Mouse (Mus musculus): ENCODE results near the gene Slc16a13.
A peak's percentile ranks its signal among the peaks of the same experiment; 100 is the strongest.

- TF ChIP-seq CTCF (IDR thresholded peaks at IDR 0.05; ENCODE audit: borderline replicate concordance, insufficient read depth, low read length) (peak; percentile 94), POLR2A (IDR thresholded peaks at IDR 0.05; ENCODE audit: low read depth, low read length) (no peak)
Observed at GRCm38 (mm10) chr11:70201691-70202090, 19.2 kb downstream of the Slc16a13 start.

Data from embryonic fibroblast, embryonic 13.5 days (primary cell).